Mouse (Mus musculus) liver, adult 2 months (tissue): ENCODE results near the gene Gm47791.

Source experiments
- CTCF ChIP-seq: fragments of 200-500 bp; IDR thresholded peaks from 2 replicates; pipeline ENCODE4 v1.5.1; 2011; ENCODE audit warnings: low read depth, low read length, control low read depth
- POLR2A ChIP-seq: fragments of 200-500 bp; IDR thresholded peaks from 2 replicates; pipeline ENCODE4 v1.6.1; 2011; ENCODE audit warnings: low read length, control low read depth; ENCODE audit not compliant: insufficient read depth; ENCODE audit errors: extremely low read depth

GRCm38 (mm10) chr1:82747714-82748452 is 23.2 kb downstream of the Gm47791 start:
- no peak for TF ChIP-seq CTCF
- no peak for TF ChIP-seq POLR2A
